Mouse (Mus musculus) liver, embryonic 12.5 days (tissue): Measurements from ENCODE around the gene Frem2. TPM values are rescaled to one million over a fixed set of nuclear protein-coding genes. Genes with fewer than 3 reads are reported as not detected.

Experiments
- ATAC-seq: fragments of 200-750 bp; cut with Nextera tagmentation; 2 replicates; pipeline ENCODE4 v1.8.0; 2017; ENCODE audit warnings: moderate number of reproducible peaks, mild to moderate bottlenecking, moderate library complexity
- H3K27ac ChIP-seq: fragments of 300-500 bp; sonication (generic); 2 replicates; pipeline ENCODE4 v1.5.1; 2016; ENCODE audit warnings: mild to moderate bottlenecking
- H3K27me3 ChIP-seq: fragments of 300-500 bp; sonication (generic); replicated peaks from 2 replicates; pipeline ENCODE4 v1.6.1; 2016; ENCODE audit warnings: mild to moderate bottlenecking, moderate library complexity
- H3K36me3 ChIP-seq: fragments of 300-500 bp; sonication (generic); 2 replicates; pipeline ENCODE4 v1.6.1; 2016; ENCODE audit warnings: mild to moderate bottlenecking, moderate library complexity
- H3K4me1 ChIP-seq: fragments of 300-500 bp; sonication (generic); 2 replicates; pipeline ENCODE4 v1.6.1; 2016
- H3K4me2 ChIP-seq: fragments of 300-500 bp; sonication (generic); 2 replicates; pipeline ENCODE4 v1.6.1; 2016; ENCODE audit warnings: mild to moderate bottlenecking, moderate library complexity
- H3K4me3 ChIP-seq: fragments of 300-500 bp; sonication (generic); 2 replicates; pipeline ENCODE4 v1.5.1; 2016; ENCODE audit warnings: mild to moderate bottlenecking, moderate library complexity
- H3K9ac ChIP-seq: fragments of 300-500 bp; sonication (generic); 2 replicates; pipeline ENCODE4 v1.6.1; 2016; ENCODE audit warnings: mild to moderate bottlenecking, moderate library complexity
- H3K9me3 ChIP-seq: fragments of 300-500 bp; sonication (generic); replicated peaks from 2 replicates; pipeline ENCODE4 v1.6.1; 2016; ENCODE audit warnings: mild to moderate bottlenecking, moderate library complexity
- WGBS: fragments of 180-500 bp; shearing (Covaris S2); methylation state at CpG from one replicate; pipeline ENCODE4 v1.1.7; 2016; ENCODE audit not compliant: insufficient replicate concordance; 5-methylcytosine and 5-hydroxymethylcytosine counted together
- polyA plus RNA-seq: library from polyadenylated mRNA; unstranded; fragments of >200 nt; fragmentation: Nextera tagmentation; extraction: Ambion mirVana; gene quantifications from 2 replicates; pipeline ENCODE4 v1.2.1, GENCODE M21; 2016

Gene Frem2
- polyA plus RNA-seq = 1.1 and 1.3 TPM in 2 replicates

GRCm38 (mm10) chr3:53656878-53657561 is at the start of gene Frem2:
Frem2 (minus strand) TSS chr3:53657355.
- ATAC-seq = peak; percentile 82
- Histone ChIP-seq H3K9ac (no peak within 1 kb of the TSS; the same call in 1 of the 2 replicates), H3K27ac (no peak within 1 kb of the TSS)

GRCm38 (mm10) chr3:53705992-53706495 is 48.9 kb upstream of the Frem2 start:
- Histone ChIP-seq H3K4me3 (no peak overlapping the region), H3K9me3 (no peaks in the 10 kb centered on the region), H3K4me2 (no peak overlapping the region), H3K9ac (no peak overlapping the region), H3K27ac (no peak overlapping the region), H3K36me3 (no peaks in the 10 kb centered on the region), H3K4me1 (no peaks in the 10 kb centered on the region), H3K27me3 (no peaks in the 10 kb centered on the region)
- ATAC-seq = no peak
- WGBS = 68% methylated on average over 6 of the region's 6 CpGs

More at GRCm38 (mm10) chr3:53656878-53657561, at the start of gene Frem2:
- H3K4me1 ChIP-seq = no peaks in the 10 kb centered on the region
- H3K4me2 ChIP-seq = peak within 1 kb of the TSS; percentile 67
- WGBS = under 1% methylated on average over 34 of the region's 34 CpGs
- peak within 1 kb of the TSS; percentile 45 for H3K4me3 ChIP-seq
- no peaks in the 10 kb centered on the region for H3K36me3 ChIP-seq
- H3K9me3 ChIP-seq = peaks cover 13% of the 10 kb centered on the region; the same call in 1 of the 2 replicates
- peaks cover 47% of the 10 kb centered on the region for H3K27me3 ChIP-seq

- ATAC-seq = no peak
Measured at GRCm38 (mm10) chr3:53703126-53703505, 46.0 kb upstream of the Frem2 start.

GRCm38 (mm10) chr3:53702421-53703125 is 45.4 kb upstream of the Frem2 start:
- Histone ChIP-seq H3K9me3 (no peaks in the 10 kb centered on the region), H3K36me3 (no peaks in the 10 kb centered on the region), H3K9ac (no peak overlapping the region), H3K4me1 (no peaks in the 10 kb centered on the region), H3K4me3 (no peak overlapping the region), H3K4me2 (no peak overlapping the region), H3K27ac (no peak overlapping the region), H3K27me3 (no peaks in the 10 kb centered on the region)
- 59% methylated on average over 9 of the region's 9 CpGs for WGBS
- no peak for ATAC-seq

More at GRCm38 (mm10) chr3:53703126-53703505, 46.0 kb upstream of the Frem2 start:
- Histone ChIP-seq H3K27ac (no peak overlapping the region), H3K9ac (no peak overlapping the region), H3K36me3 (no peaks in the 10 kb centered on the region), H3K4me1 (no peaks in the 10 kb centered on the region), H3K9me3 (no peaks in the 10 kb centered on the region), H3K4me3 (no peak overlapping the region), H3K4me2 (no peak overlapping the region), H3K27me3 (no peaks in the 10 kb centered on the region)
- WGBS = 71% methylated on average over 8 of the region's 8 CpGs

- Histone ChIP-seq H3K9me3 (no peaks in the 10 kb centered on the region), H3K4me2 (no peak overlapping the region), H3K36me3 (no peaks in the 10 kb centered on the region), H3K4me1 (no peaks in the 10 kb centered on the region), H3K9ac (no peak overlapping the region), H3K4me3 (no peak overlapping the region), H3K27ac (no peak overlapping the region), H3K27me3 (no peaks in the 10 kb centered on the region)
- 31% methylated on average over 1 of the region's 1 CpGs for WGBS
- no peak for ATAC-seq
Measured at GRCm38 (mm10) chr3:53701940-53702339, 44.8 kb upstream of the Frem2 start.

- Histone ChIP-seq H3K4me2 (no peak overlapping the region), H3K27me3 (no peaks in the 10 kb centered on the region), H3K4me3 (no peak overlapping the region), H3K9ac (no peak overlapping the region), H3K36me3 (no peaks in the 10 kb centered on the region), H3K27ac (no peak overlapping the region), H3K9me3 (no peaks in the 10 kb centered on the region), H3K4me1 (no peaks in the 10 kb centered on the region)
- no peak for ATAC-seq
- 50% methylated on average over 6 of the region's 6 CpGs for WGBS
Measured at GRCm38 (mm10) chr3:53687776-53688175, 30.6 kb upstream of the Frem2 start.

- no peaks in the 10 kb centered on the region for H3K27me3 ChIP-seq
- H3K36me3 ChIP-seq = no peaks in the 10 kb centered on the region
- no peak overlapping the region for H3K27ac ChIP-seq
- no peaks in the 10 kb centered on the region for H3K4me1 ChIP-seq
- H3K4me2 ChIP-seq = no peak overlapping the region
- no peak for ATAC-seq
- 64% methylated on average over 2 of the region's 2 CpGs for WGBS
- H3K4me3 ChIP-seq = no peak overlapping the region
- no peaks in the 10 kb centered on the region for H3K9me3 ChIP-seq
- H3K9ac ChIP-seq = no peak overlapping the region
Measured at GRCm38 (mm10) chr3:53682244-53682643, 25.1 kb upstream of the Frem2 start.

GRCm38 (mm10) chr3:53680816-53681215 is 23.7 kb upstream of the Frem2 start:
- no peaks in the 10 kb centered on the region for H3K27me3 ChIP-seq
- H3K4me1 ChIP-seq = no peaks in the 10 kb centered on the region
- no peak for ATAC-seq
- WGBS = 37% methylated on average over 2 of the region's 2 CpGs
- no peaks in the 10 kb centered on the region for H3K9me3 ChIP-seq
- no peak overlapping the region for H3K4me2 ChIP-seq
- no peak overlapping the region for H3K27ac ChIP-seq
- H3K36me3 ChIP-seq = no peaks in the 10 kb centered on the region
- no peak overlapping the region for H3K9ac ChIP-seq
- no peak overlapping the region for H3K4me3 ChIP-seq

GRCm38 (mm10) chr3:53674225-53674624 is 17.1 kb upstream of the Frem2 start:
- H3K4me1 ChIP-seq = peaks cover 13% of the 10 kb centered on the region
- no peaks in the 10 kb centered on the region for H3K36me3 ChIP-seq
- ATAC-seq = peak; percentile 77
- no peak overlapping the region for H3K27ac ChIP-seq
- no peaks in the 10 kb centered on the region for H3K27me3 ChIP-seq
- no peaks in the 10 kb centered on the region for H3K9me3 ChIP-seq
- no peak overlapping the region for H3K9ac ChIP-seq
- no peak overlapping the region for H3K4me3 ChIP-seq
- H3K4me2 ChIP-seq = peak overlapping the region; percentile 27; the same call in 1 of the 2 replicates
- WGBS = 26% methylated on average over 1 of the region's 1 CpGs

GRCm38 (mm10) chr3:53669736-53670135 is 12.6 kb upstream of the Frem2 start:
- Histone ChIP-seq H3K4me1 (peaks cover 11% of the 10 kb centered on the region), H3K9ac (no peak overlapping the region), H3K27ac (no peak overlapping the region), H3K4me2 (no peak overlapping the region), H3K36me3 (no peaks in the 10 kb centered on the region), H3K9me3 (no peaks in the 10 kb centered on the region), H3K27me3 (no peaks in the 10 kb centered on the region), H3K4me3 (no peak overlapping the region)
- ATAC-seq = no peak
- WGBS = 64% methylated on average over 2 of the region's 2 CpGs

- H3K9ac ChIP-seq = no peak overlapping the region
- 3% methylated on average over 21 of the region's 21 CpGs for WGBS
- no peak overlapping the region for H3K27ac ChIP-seq
- no peaks in the 10 kb centered on the region for H3K36me3 ChIP-seq
- H3K4me1 ChIP-seq = no peaks in the 10 kb centered on the region
- H3K4me3 ChIP-seq = peak overlapping the region; percentile 45
- H3K4me2 ChIP-seq = peak overlapping the region; percentile 67
- H3K9me3 ChIP-seq = peaks cover 13% of the 10 kb centered on the region; the same call in 1 of the 2 replicates
- ATAC-seq = no peak
- peaks cover 47% of the 10 kb centered on the region for H3K27me3 ChIP-seq
Measured at GRCm38 (mm10) chr3:53657744-53658534, 784 bp upstream of the Frem2 start.
